Mouse (Mus musculus) cerebellum, adult 2 months (tissue): Measurements from ENCODE around the gene Fez1. TPM values are rescaled to one million over a fixed set of nuclear protein-coding genes. Genes with fewer than 3 reads are reported as not detected.

Source experiments
- DNase-seq, 2 experiments: peaks; one replicate each; pipeline ENCODE4 v3.0.0; 2021
- H3K27ac ChIP-seq: fragments of 200-500 bp; 2 replicates; pipeline ENCODE4 v1.5.1; 2012; ENCODE audit warnings: low read length, control low read depth, inconsistent platforms; ENCODE audit not compliant: insufficient read depth
- H3K27me3 ChIP-seq: fragments of 200-500 bp; 2 replicates; pipeline ENCODE4 v1.6.1; 2012; ENCODE audit warnings: inconsistent platforms, mild to moderate bottlenecking, low read length, moderate library complexity; ENCODE audit not compliant: control insufficient read depth, insufficient read depth
- H3K4me1 ChIP-seq: fragments of 200-500 bp; 2 replicates; pipeline ENCODE4 v1.6.1; 2011; ENCODE audit warnings: low read length; ENCODE audit not compliant: control insufficient read depth, insufficient read depth
- H3K4me3 ChIP-seq: fragments of 200-500 bp; replicated peaks from 2 replicates; pipeline ENCODE3; 2011; ENCODE audit warnings: mild to moderate bottlenecking, low read depth, low read length, control low read depth; ENCODE audit not compliant: insufficient read depth
- CTCF ChIP-seq: fragments of 200-500 bp; IDR thresholded peaks from 2 replicates; pipeline ENCODE4 v1.5.1; 2011; ENCODE audit warnings: low read depth, mild to moderate bottlenecking, control low read depth, low read length, moderate library complexity, borderline replicate concordance; ENCODE audit not compliant: insufficient read depth
- POLR2A ChIP-seq: fragments of 200-500 bp; IDR thresholded peaks from 2 replicates; pipeline ENCODE4 v1.6.1; 2011; ENCODE audit warnings: low read length, control low read depth, borderline replicate concordance; ENCODE audit not compliant: insufficient read depth
- WGBS: fragments of 180-500 bp; shearing (Covaris S2); methylation state at CpG from one replicate; pipeline ENCODE4 v1.1.7; 2018; 5-methylcytosine and 5-hydroxymethylcytosine counted together
- polyA plus RNA-seq: library from polyadenylated mRNA; depleted of rRNA; stranded (reverse); fragments of >200 nt; gene quantifications from 2 replicates; pipeline ENCODE4 v1.2.3, GENCODE M21; 2012

The Fez1 gene
- polyA plus RNA-seq, 1 experiment = 465 TPM

DNA sequence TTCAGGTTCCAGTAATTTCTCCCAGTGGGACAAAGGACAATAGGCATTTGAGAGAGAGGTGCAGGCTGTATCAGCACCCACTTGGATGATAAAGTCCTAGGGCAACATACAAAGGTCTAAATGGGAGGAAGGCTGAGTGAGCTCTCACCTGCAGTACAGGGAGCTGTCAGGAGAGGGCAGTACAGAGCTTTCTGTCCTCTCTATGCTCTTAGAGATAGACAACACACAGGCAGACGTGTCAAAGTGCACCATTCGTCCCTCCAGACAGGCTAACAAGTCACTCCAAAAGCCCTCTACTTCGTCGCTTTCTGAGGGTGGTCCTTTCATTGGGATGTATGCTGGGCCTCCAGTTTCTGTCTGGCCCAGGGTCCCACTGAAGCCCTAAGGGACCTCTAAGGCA lies 68.9 kb downstream of the Fez1 start:
- DNase-seq = peak in 1 of 2 experiments; percentile 59
- TF ChIP-seq CTCF (peak; percentile 61; the same call in 1 of the 2 replicates), POLR2A (no peak)
- no peaks in the 10 kb centered on the region for H3K27me3 ChIP-seq
- 38% methylated on average over 4 of the region's 4 CpGs for WGBS
- peaks cover 9% of the 10 kb centered on the region for H3K4me1 ChIP-seq
- no peak overlapping the region for H3K4me3 ChIP-seq
- no peak overlapping the region for H3K27ac ChIP-seq

DNA sequence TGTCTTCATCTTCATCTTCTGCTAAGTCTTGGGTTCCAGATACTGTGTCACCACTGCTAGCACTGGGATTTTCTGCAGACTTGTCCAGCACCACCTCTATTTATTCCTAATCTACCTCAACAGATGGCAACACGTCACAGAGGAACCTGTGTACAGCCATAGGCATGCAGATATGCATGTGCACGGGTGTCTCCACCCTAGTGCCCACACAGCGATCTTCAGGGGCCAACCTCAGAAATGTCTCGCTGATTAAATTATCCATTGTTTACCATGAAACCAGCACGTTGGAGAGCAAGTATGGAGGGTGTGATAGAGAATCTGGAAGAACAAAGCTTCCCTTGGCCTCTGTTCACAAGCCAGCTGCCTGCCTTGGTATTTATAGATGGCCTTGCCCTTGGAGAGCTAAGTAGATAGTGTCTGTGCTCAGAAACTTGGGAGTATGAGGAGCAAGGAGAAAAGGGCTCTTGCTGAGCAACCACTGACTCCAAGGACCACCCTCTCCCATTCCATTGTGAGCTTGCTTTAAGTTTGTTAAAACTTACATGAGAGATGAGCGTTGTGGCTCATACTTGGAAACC lies 71.8 kb downstream of the Fez1 start:
- 74% methylated on average over 6 of the region's 6 CpGs for WGBS
- no peak for TF ChIP-seq POLR2A
- no peak for TF ChIP-seq CTCF
- peaks cover 11% of the 10 kb centered on the region for H3K4me1 ChIP-seq
- H3K4me3 ChIP-seq = no peak overlapping the region
- no peaks in the 10 kb centered on the region for H3K27me3 ChIP-seq
- DNase-seq = no peak
- H3K27ac ChIP-seq = no peak overlapping the region

DNA sequence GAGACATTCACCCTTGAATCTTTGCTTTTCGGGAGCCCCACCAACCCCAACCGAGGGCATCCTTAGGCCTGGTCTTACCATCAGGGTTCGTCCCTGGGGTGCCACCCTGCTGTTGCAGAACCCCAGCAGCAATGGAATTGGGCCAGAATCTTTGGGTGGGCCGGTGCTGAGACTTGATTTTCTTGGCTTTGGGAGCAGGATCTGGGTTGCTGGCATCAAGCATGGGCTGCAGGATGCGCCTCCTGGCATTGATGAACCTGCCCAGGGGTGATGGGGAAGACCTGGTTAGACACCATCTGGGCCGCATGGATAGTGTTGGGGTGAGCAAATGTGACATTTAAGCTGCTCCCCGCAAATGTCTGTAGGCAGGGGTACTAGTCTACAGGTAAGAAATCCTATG lies 72.6 kb downstream of the Fez1 start:
- no peak for TF ChIP-seq POLR2A
- TF ChIP-seq CTCF = no peak
- Histone ChIP-seq H3K27ac (no peak overlapping the region), H3K4me1 (peaks cover 14% of the 10 kb centered on the region), H3K27me3 (no peaks in the 10 kb centered on the region), H3K4me3 (no peak overlapping the region)
- 28% methylated on average over 7 of the region's 7 CpGs for WGBS
- peak; percentile 36 to 42 for DNase-seq

DNA sequence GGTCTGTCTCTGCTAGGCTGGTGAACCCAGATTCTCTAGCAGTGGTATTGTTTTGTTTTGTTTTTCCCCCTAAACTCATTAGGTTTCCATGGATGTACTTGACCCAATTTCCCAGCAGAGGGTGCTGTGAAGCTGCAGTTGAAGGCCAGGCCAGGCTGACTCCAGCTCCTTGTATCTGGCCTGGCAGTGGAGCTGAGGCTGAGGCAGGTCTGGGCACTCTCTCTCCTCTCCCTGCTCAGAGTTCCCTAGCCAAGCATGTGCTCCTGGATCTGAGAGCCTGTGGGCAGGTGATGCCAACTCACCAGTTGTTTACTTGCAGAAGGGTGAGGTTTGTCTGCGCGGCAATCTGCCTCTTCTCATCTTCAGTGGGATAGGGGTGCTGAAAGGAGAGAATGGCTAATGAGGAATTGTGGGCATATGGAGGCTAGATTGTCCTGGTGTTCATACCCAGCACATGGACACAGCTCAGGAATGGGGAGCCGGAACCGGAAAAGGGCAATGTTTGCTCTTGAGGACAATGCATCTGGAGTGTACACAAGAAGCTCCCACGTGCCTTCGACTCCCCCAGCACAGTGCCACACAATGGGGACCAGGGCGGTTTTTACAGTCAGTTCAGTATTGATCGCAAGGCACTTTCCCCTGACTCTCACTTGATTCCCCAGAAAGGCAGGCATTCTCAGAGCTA lies 73.5 kb downstream of the Fez1 start:
- WGBS = 61% methylated on average over 8 of the region's 8 CpGs
- TF ChIP-seq POLR2A = no peak
- TF ChIP-seq CTCF = peak; percentile 85
- H3K27ac ChIP-seq = no peak overlapping the region
- peaks cover 19% of the 10 kb centered on the region for H3K4me1 ChIP-seq
- H3K4me3 ChIP-seq = no peak overlapping the region
- no peaks in the 10 kb centered on the region for H3K27me3 ChIP-seq
- peak; percentile 81 to 82 for DNase-seq

DNA sequence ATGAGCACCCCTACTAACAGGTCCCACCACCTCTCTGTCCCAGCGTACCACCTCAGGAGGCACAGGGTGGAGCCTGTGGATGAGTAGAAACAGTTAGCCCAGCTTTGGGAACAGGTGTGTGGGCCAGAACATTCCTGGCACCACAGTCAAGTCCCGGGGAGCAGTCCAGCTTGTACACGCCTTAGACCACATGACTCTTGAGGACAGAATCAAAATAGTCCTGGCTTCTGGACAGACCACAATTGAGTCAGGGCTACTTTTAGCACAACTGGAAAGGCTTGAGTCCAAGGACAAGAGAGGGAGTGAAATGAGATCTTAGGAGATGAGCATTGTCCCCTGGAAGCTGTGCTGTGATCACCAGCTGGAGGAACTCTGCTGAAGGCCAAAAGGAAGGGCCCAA lies 76.9 kb downstream of the Fez1 start:
- WGBS = 43% methylated on average over 3 of the region's 3 CpGs
- peaks cover 19% of the 10 kb centered on the region for H3K4me1 ChIP-seq
- DNase-seq = no peak
- H3K27me3 ChIP-seq = no peaks in the 10 kb centered on the region
- TF ChIP-seq CTCF = no peak
- TF ChIP-seq POLR2A = no peak
- H3K27ac ChIP-seq = no peak overlapping the region
- no peak overlapping the region for H3K4me3 ChIP-seq

DNA sequence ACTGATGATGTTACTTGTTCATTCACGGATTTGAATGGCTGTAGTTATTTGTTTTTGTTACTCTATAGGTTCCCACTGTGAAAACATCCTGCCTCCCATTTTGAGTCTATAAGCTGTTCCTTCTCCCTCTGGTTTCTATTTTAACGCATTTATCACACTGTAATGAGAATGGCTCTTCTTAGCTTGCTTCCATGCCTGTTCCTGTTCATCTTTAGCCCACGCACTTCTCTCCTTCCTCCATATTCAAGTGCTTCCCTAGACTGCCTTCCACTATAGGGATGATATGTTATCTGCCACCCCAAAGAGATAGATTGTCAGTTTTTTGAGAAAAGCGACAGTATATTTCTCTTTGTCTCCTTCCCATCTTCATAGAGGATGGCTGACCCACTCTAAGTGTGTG lies 78.8 kb downstream of the Fez1 start:
- 94% methylated on average over 4 of the region's 4 CpGs for WGBS
- peaks cover 11% of the 10 kb centered on the region for H3K4me1 ChIP-seq
- no peak for DNase-seq

DNA sequence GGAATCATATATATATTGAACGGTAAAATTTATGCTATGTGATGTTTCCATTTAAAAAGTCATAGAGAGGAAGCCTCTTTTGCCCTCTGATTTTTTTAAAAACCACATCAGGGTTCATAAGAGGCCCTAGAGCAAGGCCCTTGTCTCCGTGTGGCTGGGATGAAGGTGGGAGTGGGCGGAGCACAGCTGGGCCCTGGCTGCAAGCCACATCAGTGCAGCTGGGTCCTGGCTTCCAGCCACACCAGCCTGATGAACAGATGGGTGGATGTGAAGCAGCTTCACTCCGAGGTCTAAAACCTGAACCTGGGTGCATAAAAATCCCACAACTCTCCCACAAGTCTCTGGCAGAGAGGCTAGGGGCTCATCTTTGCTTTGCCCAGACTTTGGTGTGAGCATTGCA lies 83.8 kb downstream of the Fez1 start:
- TF ChIP-seq CTCF = no peak
- TF ChIP-seq POLR2A = no peak
- no peak overlapping the region for H3K4me3 ChIP-seq
- no peak overlapping the region for H3K27ac ChIP-seq
- H3K27me3 ChIP-seq = no peaks in the 10 kb centered on the region
- WGBS = 43% methylated on average over 4 of the region's 4 CpGs
- DNase-seq = no peak
- H3K4me1 ChIP-seq = no peaks in the 10 kb centered on the region

More for the DNA sequence above, 78.8 kb downstream of the Fez1 start:
- Histone ChIP-seq H3K4me3 (no peak overlapping the region), H3K27me3 (no peaks in the 10 kb centered on the region), H3K27ac (no peak overlapping the region)
- TF ChIP-seq CTCF (no peak), POLR2A (no peak)

DNA sequence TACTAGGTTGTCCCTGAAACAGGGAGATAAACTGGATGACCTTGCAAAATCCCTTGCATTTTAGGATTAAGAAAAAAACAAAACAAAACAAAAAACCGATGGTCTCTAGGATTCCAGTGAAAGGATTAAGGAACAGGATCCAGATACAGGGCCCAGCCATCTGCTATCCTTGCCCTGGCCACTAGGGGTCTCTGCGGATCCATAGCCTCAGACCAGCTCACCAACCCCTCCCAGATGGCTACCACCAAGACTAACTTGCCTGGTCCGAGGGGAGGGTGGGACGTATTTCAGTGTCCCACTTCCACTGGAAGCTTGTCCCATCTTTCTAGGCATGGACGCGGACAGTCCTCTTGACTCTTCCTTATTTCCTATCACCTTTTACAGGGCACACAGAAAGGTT lies 94.7 kb downstream of the Fez1 start:
- H3K27ac ChIP-seq = no peak overlapping the region
- 4% methylated on average over 6 of the region's 6 CpGs for WGBS
- TF ChIP-seq POLR2A = no peak
- peak; percentile 99 for TF ChIP-seq CTCF

More for the DNA sequence above, 94.7 kb downstream of the Fez1 start:
- Histone ChIP-seq H3K4me1 (no peaks in the 10 kb centered on the region), H3K4me3 (no peak overlapping the region), H3K27me3 (no peaks in the 10 kb centered on the region)
- DNase-seq = peak; percentile 77 to 87
